Mouse (Mus musculus) liver, adult 10 weeks (tissue): Measurements from ENCODE around the gene Pds5a. TPM values are rescaled to one million over a fixed set of nuclear protein-coding genes. Genes with fewer than 3 reads are reported as not detected.

Experiments used
- polyA plus RNA-seq: library from polyadenylated mRNA; stranded (reverse); fragments of 350-450 nt; fragmentation: Illumina TruSeq; extraction: RNeasy Lipid Tissue Mini Kit (QIAGEN cat#74804); gene quantifications from one replicate; pipeline ENCODE4 v1.2.3, GENCODE M21; 2014; ENCODE audit warnings: low read depth, low replicate concordance

Gene Pds5a
- polyA plus RNA-seq = 75.4 TPM

DNA sequence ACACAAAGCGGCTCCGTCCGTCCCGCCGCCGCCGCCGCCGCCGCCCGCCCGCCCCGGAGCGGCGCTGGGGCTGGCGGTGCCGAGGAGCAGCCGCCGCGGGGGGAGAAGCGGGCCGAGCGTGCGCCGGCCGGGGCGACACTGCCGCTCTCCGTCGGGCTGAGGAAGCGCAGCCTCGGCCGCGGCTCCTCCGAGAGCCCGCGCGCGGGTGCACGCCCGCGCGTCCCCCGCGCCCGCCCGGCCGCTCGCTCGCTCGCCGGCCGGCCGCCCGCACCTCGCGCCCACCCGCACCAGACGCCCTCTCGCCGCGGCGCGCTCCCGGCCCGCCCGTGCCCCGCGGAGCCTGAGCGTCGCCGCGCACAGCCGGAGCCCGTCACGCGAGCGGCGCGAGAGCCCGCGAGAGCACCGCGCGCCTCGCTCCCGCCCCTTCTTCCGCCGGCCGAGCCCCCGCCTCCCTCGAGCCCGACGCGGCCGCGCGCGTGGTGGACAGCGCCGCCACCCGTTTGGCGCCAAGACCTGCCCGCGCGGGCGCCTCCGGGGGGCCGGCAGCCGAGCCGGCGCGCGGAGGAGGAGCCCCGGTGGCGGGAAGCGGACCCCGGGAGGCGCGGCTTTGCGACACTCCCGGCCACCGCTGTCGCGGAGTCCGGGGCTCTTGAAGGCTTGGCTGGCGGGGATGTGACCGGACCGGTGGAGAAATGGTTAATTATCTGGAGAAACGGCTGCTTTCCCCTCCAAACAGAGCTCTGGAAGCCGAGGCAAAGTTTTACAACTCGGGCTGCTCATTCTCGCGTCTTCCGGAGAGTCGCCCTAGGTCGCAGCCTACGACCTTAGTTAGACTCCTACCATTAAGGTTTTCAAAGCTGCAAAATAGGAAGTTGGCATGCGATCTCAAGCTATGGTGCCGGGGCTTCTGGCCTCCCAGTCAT lies at the start of gene Pds5a:
Gene Pds5a (minus strand): TSS at position 438 of the 923 bp plus-strand sequence.

Other genes with a start within 250 kb of the Pds5a start
- not detected for gene Gm43552, start 205.4 kb downstream of the Pds5a start, polyA plus RNA-seq
- 101 TPM for gene Smim14, start 161.1 kb downstream of the Pds5a start, polyA plus RNA-seq
- 75.0 TPM for gene Ube2k, start 161.0 kb downstream of the Pds5a start, polyA plus RNA-seq
- gene N4bp2, start 65.2 kb upstream of the Pds5a start, polyA plus RNA-seq = 17.4 TPM
- gene Rhoh, start 162.9 kb upstream of the Pds5a start, polyA plus RNA-seq = 0.21 TPM
- not detected for gene Chrna9, start 236.6 kb upstream of the Pds5a start, polyA plus RNA-seq